Mouse (Mus musculus) ovary, adult 18-20 months (tissue): ENCODE results near the gene 9230113P08Rik.
"Not testable (repeated sequence)": the region's sequence is repeated elsewhere in the genome, so short reads cannot be mapped to it uniquely, and the experiment has no call there.

Source experiments
- DNase-seq: peaks from one replicate; pipeline ENCODE4 v3.0.0; 2022; ENCODE audit warnings: low spot score, mixed read lengths

Gene 9230113P08Rik

GRCm38 (mm10) chr9:35908123-35908522 lies at the start of gene 9230113P08Rik:
TSS of gene 9230113P08Rik (plus strand) at chr9:35908423.
- not testable (repeated sequence) for DNase-seq

GRCm38 (mm10) chr9:35893112-35893511 lies 15.1 kb upstream of the 9230113P08Rik start:
- DNase-seq: not testable (repeated sequence)

DNA sequence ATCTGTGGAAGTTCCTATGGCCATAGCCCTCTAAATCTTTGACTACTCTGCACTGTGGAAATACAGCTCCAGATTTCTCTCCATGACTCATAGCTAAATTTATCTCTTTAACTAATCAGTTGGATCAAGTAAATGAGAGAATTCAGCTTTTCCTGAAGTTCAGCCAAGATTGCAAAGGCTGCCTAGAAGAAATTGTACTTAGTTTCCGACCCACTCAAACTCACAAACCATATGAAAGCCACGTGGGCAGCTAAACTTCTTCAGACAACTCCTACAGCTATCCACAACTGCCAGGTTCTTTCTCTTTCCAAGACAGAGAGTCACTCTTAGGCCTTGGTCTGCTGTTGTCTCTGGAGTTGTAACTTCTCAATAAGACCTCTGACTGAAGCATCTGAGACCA lies 3.7 kb upstream of the 9230113P08Rik start:
- no peak for DNase-seq

DNA sequence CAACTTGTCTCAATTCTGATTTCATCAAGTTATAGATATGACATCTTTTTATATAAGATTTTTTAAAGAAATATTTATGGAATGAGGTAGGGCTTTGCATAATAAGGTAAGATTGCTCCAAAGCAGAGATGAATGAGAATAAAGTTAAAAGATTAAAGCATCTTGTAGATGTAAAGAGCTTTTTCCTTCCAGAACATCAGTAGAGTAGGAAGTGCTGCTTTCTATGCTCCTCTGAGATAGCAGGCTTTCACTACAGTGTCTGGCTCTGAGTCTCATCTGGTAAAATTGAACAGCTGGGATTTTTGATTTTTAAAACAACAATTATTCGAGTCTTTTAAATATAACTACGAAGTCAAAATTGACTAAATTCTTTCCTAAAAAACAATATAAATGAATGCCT lies 22.6 kb downstream of the 9230113P08Rik start:
- DNase-seq: no peak
